Mouse (Mus musculus): ENCODE measurements around the gene Fut7. TPM values are rescaled to one million over a fixed set of nuclear protein-coding genes. Genes with fewer than 3 reads are reported as not detected.

The Fut7 gene
- polyA plus RNA-seq, 1 experiment from 2014 or later, result 0.14 TPM

- H3K36me3 ChIP-seq (replicated peaks), result peaks cover 22% of the 10 kb centered on the region
- no peaks in the 10 kb centered on the region for H3K27me3 ChIP-seq
- ATAC-seq (ENCODE audit: low FRiP score), result no peak
- no peak overlapping the region for H3K27ac ChIP-seq
- H3K4me1 ChIP-seq, result no peaks in the 10 kb centered on the region
- WGBS, result 84% methylated on average over 8 of the region's 8 CpGs
- H3K4me3 ChIP-seq (replicated peaks), result no peak overlapping the region
- no peaks in the 10 kb centered on the region for H3K9me3 ChIP-seq
- no peak overlapping the region for H3K9ac ChIP-seq
- H3K4me2 ChIP-seq, result no peak overlapping the region
Observed at GRCm38 (mm10) chr2:25450853-25451647, 28.0 kb downstream of the Fut7 start.

DNA sequence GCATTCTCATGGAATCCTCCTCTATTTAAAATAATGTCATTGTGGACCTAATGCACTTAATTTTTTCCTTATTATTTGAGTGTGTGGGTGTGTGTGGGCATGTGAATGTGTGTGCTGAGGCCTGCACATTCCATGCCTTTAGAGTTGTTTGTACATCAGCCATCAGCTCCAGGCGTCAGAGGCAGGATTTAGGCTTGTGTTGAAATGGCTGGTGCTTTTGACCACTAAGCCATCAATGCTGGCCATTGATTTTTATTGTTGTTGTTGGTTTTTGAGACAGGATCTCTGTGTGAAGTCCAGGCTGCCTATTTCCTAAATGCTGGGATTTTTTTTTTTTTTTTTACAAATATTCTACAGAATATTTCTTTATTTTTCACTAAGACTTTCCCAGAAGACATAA lies 29.9 kb downstream of the Fut7 start:
- Histone ChIP-seq H3K4me1 (no peaks in the 10 kb centered on the region), H3K36me3 (replicated peaks) (peaks cover 3% of the 10 kb centered on the region), H3K4me2 (no peak overlapping the region), H3K9ac (no peak overlapping the region), H3K27me3 (no peaks in the 10 kb centered on the region; the same call in 1 of the 2 replicates), H3K9me3 (no peaks in the 10 kb centered on the region), H3K27ac (no peak overlapping the region), H3K4me3 (replicated peaks) (no peak overlapping the region)
- 61% methylated on average over 1 of the region's 1 CpGs for WGBS
- ATAC-seq (ENCODE audit: low FRiP score), result no peak

DNA sequence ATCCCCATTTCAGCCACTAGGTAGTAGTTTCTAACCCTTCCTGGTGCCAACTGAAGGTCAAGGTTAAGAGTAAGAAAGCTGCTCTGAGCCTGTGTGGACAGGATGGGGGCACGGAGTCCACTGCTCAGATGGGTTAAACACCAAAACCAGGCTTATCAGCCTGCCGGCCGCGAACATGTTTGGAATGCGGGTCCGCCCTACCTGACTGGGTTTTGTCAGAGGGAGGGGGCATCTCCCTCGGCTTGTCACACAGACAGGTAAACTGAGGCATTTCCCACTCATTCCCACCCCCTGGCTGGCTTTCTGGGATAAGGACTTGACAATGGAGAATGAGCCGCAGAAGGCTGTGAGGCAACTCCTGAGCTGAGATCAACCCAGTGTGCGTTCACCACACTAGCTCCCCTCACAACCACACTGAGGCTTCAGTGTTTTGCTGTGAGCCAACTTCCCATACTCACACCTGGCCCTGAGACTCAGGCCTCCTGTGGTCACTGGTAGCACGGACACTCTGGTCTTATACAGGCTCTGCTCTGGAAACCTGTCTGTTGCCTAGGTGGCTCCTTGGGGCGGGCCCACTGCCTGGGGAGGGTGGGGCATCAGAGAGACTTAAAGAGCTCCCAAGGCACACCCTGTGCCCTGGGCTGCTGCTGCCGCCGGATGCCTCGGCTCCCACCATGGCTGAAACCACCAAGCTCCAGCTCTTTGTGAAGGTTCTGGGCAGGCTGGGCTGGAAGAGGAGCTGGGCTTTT lies 33.3 kb downstream of the Fut7 start, which contains the start of gene Clic3:
TSS of gene Clic3 (plus strand) at position 634 of the 749 bp plus-strand sequence.
- WGBS, result 64% methylated on average over 14 of the region's 14 CpGs
- Histone ChIP-seq H3K9me3 (no peaks in the 10 kb centered on the region), H3K36me3 (replicated peaks) (peaks cover 14% of the 10 kb centered on the region), H3K4me1 (peaks cover 16% of the 10 kb centered on the region), H3K27ac (no peak within 1 kb of the TSS), H3K27me3 (no peaks in the 10 kb centered on the region; the same call in 1 of the 2 replicates), H3K4me3 (replicated peaks) (no peak within 1 kb of the TSS), H3K4me2 (no peak within 1 kb of the TSS), H3K9ac (peak within 1 kb of the TSS; percentile 12; the same call in 1 of the 2 replicates)
- no peak for ATAC-seq (ENCODE audit: low FRiP score)

DNA sequence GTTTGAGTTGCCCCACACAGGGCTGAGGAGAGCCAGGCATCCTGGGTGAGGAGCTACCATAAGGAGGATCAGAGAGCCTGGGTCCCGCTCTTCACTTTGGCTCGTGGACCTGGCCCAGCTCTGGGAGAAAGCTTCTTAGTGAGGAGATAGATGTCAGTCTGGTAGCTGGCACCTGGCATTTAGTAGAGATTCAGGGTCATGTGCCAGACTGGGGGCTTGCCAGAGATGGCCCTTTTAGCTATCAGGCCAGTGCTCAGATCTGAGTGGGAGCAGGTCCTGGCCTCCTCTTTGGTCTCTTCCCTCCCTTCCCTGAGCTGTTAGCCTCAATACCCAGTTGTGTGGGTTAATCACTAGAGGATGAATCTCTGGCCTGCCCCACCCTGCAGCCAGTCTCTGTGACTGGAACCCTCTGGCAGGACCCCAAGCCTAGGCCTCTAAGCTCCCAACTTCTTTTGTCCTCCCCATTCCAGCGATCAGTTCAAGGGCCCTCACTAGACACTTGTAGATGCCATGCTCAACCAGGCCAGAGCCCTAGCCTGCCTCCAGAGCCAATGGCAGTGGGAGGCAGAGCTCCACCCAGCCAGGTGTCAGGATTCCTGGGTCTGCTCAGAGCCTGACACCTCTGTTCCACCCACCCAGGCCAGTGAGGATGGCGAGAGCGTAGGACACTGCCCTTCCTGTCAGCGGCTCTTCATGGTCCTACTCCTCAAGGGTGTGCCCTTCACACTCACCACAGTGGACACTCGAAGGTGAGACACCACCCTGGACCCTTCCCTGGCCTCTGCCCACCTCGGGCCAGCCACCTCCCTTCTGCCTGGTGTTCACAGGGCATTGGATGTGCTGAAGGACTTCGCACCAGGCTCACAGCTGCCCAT lies 34.2 kb downstream of the Fut7 start:
- Histone ChIP-seq H3K9ac (peak overlapping the region; percentile 12; the same call in 1 of the 2 replicates), H3K27ac (no peak overlapping the region), H3K27me3 (no peaks in the 10 kb centered on the region; the same call in 1 of the 2 replicates), H3K9me3 (no peaks in the 10 kb centered on the region), H3K4me3 (replicated peaks) (no peak overlapping the region), H3K4me1 (peaks cover 19% of the 10 kb centered on the region), H3K36me3 (replicated peaks) (peaks cover 14% of the 10 kb centered on the region), H3K4me2 (no peak overlapping the region)
- WGBS, result 85% methylated on average over 9 of the region's 9 CpGs
- no peak for ATAC-seq (ENCODE audit: low FRiP score)

- Histone ChIP-seq H3K9me3 (no peaks in the 10 kb centered on the region), H3K36me3 (replicated peaks) (peaks cover 14% of the 10 kb centered on the region), H3K27me3 (no peaks in the 10 kb centered on the region; the same call in 1 of the 2 replicates), H3K4me1 (peaks cover 19% of the 10 kb centered on the region), H3K4me2 (no peak overlapping the region), H3K9ac (no peak overlapping the region), H3K27ac (no peak overlapping the region), H3K4me3 (replicated peaks) (no peak overlapping the region)
- ATAC-seq (ENCODE audit: low FRiP score), result no peak
- WGBS, result 72% methylated on average over 5 of the region's 5 CpGs
Observed at GRCm38 (mm10) chr2:25458911-25459310, 35.8 kb downstream of the Fut7 start.

GRCm38 (mm10) chr2:25460135-25460534 lies 37.1 kb downstream of the Fut7 start:
- Histone ChIP-seq H3K9me3 (no peaks in the 10 kb centered on the region), H3K36me3 (replicated peaks) (peaks cover 14% of the 10 kb centered on the region)
- ATAC-seq (ENCODE audit: low FRiP score), result peak; percentile 21

GRCm38 (mm10) chr2:25460551-25461309 lies 37.7 kb downstream of the Fut7 start, which contains the start of gene Paxx:
TSS of gene Paxx (minus strand) at chr2:25461094.
- Histone ChIP-seq H3K27me3 (no peaks in the 10 kb centered on the region; the same call in 1 of the 2 replicates), H3K4me3 (replicated peaks) (peak within 1 kb of the TSS; percentile 73), H3K9ac (peak within 1 kb of the TSS; percentile 77), H3K9me3 (no peaks in the 10 kb centered on the region), H3K27ac (peak within 1 kb of the TSS; percentile 96), H3K4me1 (peaks cover 21% of the 10 kb centered on the region), H3K4me2 (peak within 1 kb of the TSS; percentile 79), H3K36me3 (replicated peaks) (peaks cover 14% of the 10 kb centered on the region)
- under 1% methylated on average over 48 of the region's 48 CpGs for WGBS
- peak; percentile 91 for ATAC-seq (ENCODE audit: low FRiP score)

More at GRCm38 (mm10) chr2:25460135-25460534, 37.1 kb downstream of the Fut7 start:
- H3K27ac ChIP-seq, result peak overlapping the region; percentile 96
- H3K4me1 ChIP-seq, result peaks cover 19% of the 10 kb centered on the region
- peak overlapping the region; percentile 73 for H3K4me3 ChIP-seq (replicated peaks)
- 34% methylated on average over 5 of the region's 5 CpGs for WGBS
- H3K9ac ChIP-seq, result peak overlapping the region; percentile 77
- H3K27me3 ChIP-seq, result no peaks in the 10 kb centered on the region; the same call in 1 of the 2 replicates
- H3K4me2 ChIP-seq, result peak overlapping the region; percentile 79

DNA sequence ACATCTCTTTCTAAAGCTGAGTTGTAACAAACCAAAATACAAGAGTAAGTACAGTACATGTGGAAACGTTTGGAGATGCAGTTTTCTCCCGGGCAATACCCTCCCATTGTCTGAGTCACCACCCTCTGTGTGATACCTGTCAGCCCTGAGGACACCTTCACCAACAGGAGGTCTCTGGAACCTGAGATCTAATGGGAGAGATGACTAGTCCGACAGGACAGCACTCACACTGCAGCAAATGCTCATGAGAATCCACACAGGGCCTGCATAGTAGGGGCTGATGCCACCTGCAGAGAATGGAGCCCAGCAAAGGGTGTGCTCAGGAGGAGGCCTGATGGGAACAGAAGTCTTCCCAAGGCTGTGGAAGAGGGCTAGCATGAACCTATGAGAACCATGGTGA lies 38.3 kb downstream of the Fut7 start:
- H3K36me3 ChIP-seq (replicated peaks), result peaks cover 14% of the 10 kb centered on the region
- 33% methylated on average over 3 of the region's 3 CpGs for WGBS
- H3K4me1 ChIP-seq, result peaks cover 28% of the 10 kb centered on the region
- H3K4me3 ChIP-seq (replicated peaks), result peak overlapping the region; percentile 73
- H3K27me3 ChIP-seq, result no peaks in the 10 kb centered on the region; the same call in 1 of the 2 replicates
- peak overlapping the region; percentile 77 for H3K9ac ChIP-seq
- H3K9me3 ChIP-seq, result no peaks in the 10 kb centered on the region
- ATAC-seq (ENCODE audit: low FRiP score), result no peak
- peak overlapping the region; percentile 96 for H3K27ac ChIP-seq
- H3K4me2 ChIP-seq, result peak overlapping the region; percentile 79

GRCm38 (mm10) chr2:25463630-25464029 lies 40.6 kb downstream of the Fut7 start:
- Histone ChIP-seq H3K9me3 (no peaks in the 10 kb centered on the region), H3K4me2 (no peak overlapping the region), H3K4me3 (replicated peaks) (no peak overlapping the region), H3K9ac (no peak overlapping the region), H3K27ac (no peak overlapping the region), H3K27me3 (no peaks in the 10 kb centered on the region), H3K36me3 (replicated peaks) (peaks cover 8% of the 10 kb centered on the region; the same call in 1 of the 2 replicates), H3K4me1 (peaks cover 32% of the 10 kb centered on the region)
- ATAC-seq (ENCODE audit: low FRiP score), result no peak
- 93% methylated on average over 3 of the region's 3 CpGs for WGBS

DNA sequence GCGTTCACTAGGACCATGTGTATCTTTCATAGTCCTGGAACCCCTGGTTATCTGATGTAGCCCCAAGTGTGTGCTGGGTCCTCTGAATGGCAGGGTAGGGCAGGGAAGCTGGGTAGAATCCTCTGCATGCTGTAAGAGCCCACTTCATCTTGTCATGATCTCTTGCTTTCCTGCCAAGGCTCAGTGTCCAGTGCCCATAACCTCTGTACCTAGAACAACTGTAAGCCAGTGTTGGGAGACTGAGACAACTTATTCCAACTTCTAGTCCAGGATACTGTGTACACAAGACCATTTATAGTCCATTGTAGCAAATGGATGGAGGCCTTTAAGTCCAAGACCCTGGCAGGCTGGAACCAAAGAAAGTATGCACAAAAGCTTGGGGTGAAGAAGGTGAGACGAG lies 42.2 kb downstream of the Fut7 start:
- Histone ChIP-seq H3K27me3 (no peaks in the 10 kb centered on the region), H3K27ac (no peak overlapping the region), H3K9me3 (no peaks in the 10 kb centered on the region), H3K9ac (no peak overlapping the region), H3K36me3 (replicated peaks) (no peaks in the 10 kb centered on the region), H3K4me2 (no peak overlapping the region), H3K4me1 (peaks cover 29% of the 10 kb centered on the region), H3K4me3 (replicated peaks) (no peak overlapping the region)
- ATAC-seq (ENCODE audit: low FRiP score), result no peak
- WGBS, result 82% methylated on average over 2 of the region's 2 CpGs

Data from forebrain, embryonic 12.5 days (tissue).